Mouse (Mus musculus) megakaryocyte, embryonic 14.5 days (primary cell): ENCODE data around the gene Gngt2.

Experiments used
- FLI1 ChIP-seq: IDR thresholded peaks from 2 replicates; pipeline ENCODE4 v1.6.1; 2012; ENCODE audit warnings: low read length, inconsistent platforms, mixed read lengths
- GATA1 ChIP-seq: IDR thresholded peaks from 3 replicates; pipeline ENCODE4 v1.6.1; 2012; ENCODE audit warnings: mixed read lengths, low read length, inconsistent platforms, borderline replicate concordance

GRCm38 (mm10) chr11:95815412-95815811 lies 21.6 kb upstream of the Gngt2 start:
- TF ChIP-seq GATA1 = no peak
- no peak for TF ChIP-seq FLI1
